Mouse (Mus musculus): Measurements from ENCODE around the gene Exoc5.
"Not testable (repeated sequence)": the region's sequence is repeated elsewhere in the genome, so short reads cannot be mapped to it uniquely, and the experiment has no call there.

The Exoc5 gene

DNA sequence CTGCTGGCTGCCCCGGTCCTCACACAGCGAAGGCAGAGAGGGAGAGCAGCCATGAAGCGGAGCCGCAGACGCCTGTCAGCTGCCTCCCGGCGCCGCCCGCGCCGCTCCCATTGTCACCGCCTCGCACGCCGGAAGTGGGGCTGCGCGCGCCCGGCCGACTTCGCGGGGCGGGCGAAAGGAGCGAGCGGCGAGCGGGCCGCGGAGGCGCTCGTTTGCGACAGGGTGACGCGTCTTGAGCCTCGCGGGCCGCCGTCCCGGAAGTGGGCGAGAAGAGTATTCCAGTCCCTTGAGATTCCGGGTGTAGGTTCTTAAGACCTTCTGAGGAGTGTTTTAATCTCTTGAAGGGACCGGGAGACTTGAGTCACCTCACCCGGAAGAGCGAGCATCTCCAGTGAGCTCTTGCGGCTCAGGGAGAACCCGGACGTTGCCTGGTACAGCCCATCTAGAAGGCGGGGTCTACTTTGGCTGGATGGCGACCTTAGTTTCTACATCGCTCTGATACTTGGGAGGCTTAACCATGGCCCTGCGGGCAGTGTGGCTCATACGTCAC is at the start of gene Exoc5:
Exoc5 (minus strand) TSS at position 380 of the 550 bp plus-strand sequence.
- peak; percentile 93 for DNase-seq (ENCODE audit: low read depth, low spot score)

DNA sequence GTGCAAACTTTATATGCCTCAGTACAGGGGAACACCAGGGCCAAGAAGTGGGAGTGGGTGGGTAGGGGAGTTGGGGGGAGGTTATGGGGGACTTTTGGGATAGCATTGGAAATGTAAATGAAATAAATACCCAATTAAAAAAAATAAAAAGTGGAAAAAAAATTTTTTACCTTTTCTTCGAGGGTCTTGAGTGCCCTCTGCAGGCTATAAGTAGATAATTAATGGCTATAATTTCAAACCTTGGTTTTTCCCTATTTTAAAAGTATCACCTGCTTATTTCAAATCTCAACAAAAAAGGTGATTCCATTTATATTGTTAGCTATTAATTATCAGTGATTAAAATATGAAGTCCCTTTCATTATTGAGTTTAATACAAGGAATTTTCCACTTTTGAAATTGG is 25.3 kb upstream of the Exoc5 start:
- DNase-seq (ENCODE audit: low read depth, low spot score): not testable (repeated sequence)

DNA sequence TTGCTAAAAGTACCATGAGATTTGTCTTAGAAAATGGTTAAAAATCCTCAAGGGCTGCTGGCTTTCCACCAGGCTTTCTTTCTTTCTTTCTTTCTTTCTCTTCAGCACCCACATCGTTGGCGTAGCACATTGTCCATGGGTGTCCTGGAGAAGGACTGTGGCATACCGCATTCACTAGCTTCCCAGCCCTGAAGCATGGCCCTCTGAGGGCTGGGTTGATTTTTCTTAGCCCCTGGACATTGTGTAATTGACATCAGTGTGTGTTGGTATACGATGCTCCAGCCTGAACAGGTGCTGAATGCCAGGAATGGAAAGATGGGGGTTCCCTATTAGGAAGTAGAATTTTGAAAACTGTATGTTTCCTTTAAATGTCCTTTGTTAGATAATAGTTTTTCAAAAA is 24.8 kb upstream of the Exoc5 start:
- DNase-seq (ENCODE audit: low read depth, low spot score): no peak

DNA sequence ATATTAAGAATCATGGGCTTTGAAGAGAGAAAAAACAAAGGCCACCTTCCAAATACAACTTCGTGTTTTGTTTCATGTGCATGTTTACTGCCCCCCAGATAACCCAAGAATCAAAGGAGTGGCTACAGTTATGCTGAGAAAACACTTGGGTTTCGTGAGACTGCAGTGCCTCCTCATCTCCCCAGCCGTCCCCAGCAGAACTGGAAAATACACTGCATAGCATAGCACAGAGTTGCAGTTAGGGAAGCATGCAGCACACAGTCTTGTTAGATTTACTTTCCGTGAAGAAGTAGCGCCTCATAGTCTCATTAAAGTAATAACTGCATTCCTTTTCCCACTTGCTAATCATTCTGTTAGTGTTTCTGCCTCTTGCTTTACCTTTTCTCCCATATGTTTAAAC is 23.6 kb upstream of the Exoc5 start:
- no peak for DNase-seq (ENCODE audit: low read depth, low spot score)

DNA sequence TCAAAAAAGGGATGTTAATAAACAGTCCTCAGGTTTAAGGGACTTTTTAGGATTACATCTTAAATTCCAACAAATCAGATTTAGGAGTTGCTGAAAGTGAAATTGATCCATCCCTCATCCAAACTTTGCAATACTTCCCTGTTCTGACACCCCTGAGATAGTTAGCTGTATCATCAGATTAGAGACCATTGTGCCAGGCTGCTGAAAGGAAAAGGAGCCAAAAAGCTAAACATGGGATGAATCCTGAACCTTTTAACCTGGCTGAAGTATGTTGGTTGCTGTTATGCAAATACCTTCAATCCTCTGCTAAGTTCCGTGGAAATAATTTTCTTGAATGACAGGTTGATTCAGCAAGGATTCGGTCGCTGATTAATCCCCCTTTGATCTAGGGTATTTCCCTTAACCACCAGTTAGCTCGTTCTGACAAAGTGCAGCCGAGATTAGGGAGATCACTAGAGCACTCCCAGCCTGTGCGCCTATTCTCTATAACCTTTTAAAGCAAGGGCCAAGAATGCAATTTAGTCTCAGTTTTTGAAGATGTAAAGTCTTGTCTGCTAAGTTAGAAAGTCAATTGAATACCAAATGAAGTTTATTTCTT is 23.1 kb upstream of the Exoc5 start:
- no peak for DNase-seq (ENCODE audit: low read depth, low spot score)

DNA sequence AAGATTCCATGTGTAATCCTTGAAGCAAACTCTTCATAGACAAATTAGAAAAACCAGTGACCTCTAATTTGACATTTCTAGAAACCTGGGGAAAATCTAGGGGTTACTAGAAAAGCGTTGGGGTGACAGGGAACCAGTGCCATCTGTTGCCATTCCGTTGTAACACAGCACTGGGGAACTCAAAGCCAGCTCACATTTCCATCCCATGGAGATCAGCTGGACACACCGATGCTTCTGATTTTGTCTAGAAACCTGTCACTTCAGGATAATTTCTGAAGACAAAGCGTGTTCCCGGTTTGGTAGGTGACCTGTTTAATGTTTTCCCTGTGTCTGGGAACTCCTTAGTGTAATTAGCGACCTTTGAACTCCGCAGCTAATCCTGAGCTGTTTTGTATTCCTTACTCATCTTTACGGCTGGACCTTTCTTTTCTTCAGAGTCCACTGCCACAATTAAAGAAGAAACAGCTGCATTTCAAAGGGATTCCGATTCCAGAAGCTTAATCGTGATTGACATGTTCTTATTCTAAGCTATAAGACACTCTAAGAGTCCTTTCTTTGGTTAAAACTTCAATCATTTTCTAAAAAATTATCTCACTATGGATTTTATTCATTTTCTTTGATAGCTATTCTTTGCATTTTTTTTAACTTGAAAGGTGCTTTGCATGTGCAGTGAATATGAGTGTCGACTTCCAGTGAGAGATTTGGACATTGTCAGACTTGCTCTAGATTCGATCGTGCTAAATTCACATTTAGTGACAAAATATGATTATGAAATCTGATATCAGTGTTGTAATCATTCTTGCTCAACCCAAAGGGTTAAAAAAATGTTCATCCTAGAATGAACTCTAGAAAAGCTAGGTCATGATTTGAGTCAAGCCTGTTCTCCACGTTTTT is 21.9 kb upstream of the Exoc5 start:
- DNase-seq (ENCODE audit: low read depth, low spot score): no peak

DNA sequence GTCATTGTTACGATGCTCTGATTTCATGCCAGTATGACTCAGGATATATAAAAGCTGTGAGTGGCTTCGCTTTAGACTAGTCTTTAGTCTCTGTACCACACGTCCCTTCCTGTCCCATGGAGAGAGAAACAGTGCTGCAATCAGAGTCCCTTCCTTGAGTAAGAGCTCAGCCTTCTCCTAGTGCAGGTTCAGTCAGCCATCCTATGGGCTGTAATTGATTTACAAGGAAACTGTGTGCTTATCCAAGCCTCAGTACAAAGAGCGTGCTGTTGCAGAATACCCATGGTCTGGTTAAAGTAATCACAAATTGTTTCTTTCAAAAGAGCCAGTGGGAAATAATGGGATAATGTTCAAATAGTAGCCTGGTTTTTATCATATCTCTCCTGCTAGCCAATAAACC is 20.1 kb upstream of the Exoc5 start:
- no peak for DNase-seq (ENCODE audit: low read depth, low spot score)

DNA sequence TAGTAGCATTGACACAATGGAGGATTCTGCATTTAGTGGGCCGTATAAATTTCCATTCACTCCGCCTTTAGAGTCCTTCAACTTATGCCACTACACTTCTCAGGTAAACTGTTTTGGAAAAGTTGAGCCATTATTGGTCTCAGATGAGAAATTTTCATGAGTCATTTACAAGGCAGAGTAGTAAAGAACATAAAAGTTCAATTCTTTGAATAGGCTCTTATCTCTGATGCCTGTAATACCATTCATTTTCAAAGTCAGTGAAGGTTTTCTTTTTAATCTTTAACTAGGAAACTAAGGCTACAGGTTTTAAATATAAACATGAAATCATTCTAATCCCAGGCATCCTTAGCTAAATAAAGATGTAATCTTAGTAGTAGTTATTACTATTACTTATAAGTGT is 12.4 kb upstream of the Exoc5 start:
- DNase-seq (ENCODE audit: low read depth, low spot score): no peak

DNA sequence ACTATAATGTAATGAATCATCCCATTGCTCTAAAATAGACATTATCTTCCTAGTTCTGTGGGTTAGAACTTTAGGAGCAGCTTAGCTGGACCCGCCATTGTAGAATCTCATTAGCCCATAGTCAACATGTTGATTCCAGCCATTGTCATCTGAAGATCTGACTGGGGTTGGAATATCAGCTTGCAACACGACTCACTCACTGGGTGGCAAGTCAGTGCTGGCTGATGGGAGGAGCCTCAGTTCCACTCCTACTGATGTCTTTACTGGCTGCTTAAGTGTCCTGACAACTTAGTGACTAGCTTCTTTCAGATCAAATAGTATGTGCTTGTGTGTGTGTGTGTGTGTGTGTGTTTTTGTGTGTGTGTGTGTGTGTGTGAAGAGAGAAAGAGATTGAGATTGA is 7.9 kb upstream of the Exoc5 start:
- no peak for DNase-seq (ENCODE audit: low read depth, low spot score)

DNA sequence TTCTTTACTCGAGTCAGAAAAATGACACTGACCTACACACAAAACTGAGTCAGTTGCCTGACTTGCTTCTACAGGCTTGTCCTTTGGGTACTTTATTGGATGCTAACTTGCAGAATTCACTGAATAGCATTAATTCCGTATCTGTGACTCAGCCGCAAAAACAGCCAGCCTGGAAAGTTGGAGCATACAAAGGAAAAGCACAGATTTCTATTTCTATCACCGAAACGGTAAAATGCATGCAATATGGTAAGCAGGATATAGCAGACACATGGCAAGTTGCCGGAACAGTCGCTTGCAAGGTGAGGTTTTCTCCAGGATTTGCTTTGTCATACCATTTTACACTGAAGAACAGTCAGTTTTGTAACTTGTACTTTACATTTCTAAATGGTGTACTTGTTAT is 7.4 kb upstream of the Exoc5 start:
- DNase-seq (ENCODE audit: low read depth, low spot score): no peak

DNA sequence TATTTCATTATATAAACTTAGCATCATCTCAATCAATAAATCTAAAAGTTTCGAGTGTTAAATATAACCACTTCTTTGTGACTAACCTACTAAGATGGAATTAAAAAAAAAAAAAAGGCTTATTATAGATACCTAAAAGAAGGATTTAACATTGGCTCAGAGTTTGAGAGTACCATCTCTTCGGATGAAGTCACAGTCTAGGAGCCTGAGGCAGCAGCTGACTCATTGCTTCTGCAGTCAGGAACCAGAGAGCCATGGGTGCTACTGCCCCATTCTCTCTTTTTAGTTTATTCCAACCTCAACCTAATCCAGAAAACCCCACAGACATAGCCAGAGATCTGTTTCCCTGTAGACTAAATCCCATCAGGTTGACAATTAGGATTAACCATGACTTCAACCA is 6.4 kb upstream of the Exoc5 start:
- no peak for DNase-seq (ENCODE audit: low read depth, low spot score)

DNA sequence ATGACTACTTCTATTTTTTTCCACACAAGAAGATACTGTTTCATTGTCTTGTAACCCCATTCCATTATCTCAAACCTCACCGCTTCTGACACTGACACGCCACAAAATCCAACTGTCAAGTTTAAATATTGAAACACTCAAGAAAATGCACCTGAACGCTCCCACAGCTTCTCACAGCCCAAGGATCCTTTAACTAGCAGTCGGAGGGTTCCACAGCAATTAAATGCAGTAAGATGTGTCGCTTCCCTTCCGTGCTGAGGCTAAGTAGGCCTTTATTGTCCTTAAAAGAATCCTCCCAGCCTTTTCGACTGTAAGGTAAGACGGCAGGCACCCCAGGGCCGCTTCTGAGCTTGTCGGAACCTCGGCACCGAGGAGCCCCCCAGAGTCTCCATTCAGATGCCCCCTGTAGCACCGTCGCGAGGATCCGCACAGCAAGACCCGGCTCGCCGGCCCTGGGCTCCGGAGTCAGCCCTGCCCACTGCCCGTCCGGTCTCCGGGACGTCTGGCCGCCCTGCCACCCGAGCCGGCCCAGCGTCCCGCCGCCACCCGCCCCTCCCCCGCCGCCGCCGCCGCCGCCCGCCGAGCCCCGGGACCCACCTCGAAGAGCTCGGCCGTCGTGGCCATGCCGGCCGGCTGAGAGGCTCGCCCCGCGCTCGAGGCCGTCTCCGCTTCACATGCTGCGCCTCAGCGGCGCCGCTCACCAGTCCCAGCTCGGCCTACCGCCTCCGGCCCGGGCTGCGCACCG is 752 bp downstream of the Exoc5 start, which contains the start of gene Ap5m1:
Ap5m1 (plus strand) TSS at position 569 of the 745 bp plus-strand sequence.
- peak; percentile 20 for DNase-seq (ENCODE audit: low read depth, low spot score)

DNA sequence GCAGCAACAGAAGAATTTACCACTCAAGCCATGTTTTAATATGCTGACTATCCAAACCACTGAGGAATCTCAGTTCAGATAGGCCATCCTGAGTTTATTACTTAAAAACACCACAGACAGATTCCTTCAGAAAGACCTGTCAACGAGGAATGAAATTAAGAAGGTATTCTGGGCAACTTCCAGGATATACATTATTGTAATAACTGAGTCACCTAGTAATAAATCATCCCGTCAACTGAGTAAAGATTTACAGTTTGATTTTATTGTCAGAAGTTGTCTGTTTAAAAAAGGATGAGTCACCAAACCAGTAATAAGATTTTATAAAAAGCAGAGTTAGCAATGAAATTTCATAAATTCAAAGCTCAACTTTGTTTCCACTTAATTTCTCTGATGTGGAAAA is 2.6 kb downstream of the Exoc5 start:
- no peak for DNase-seq (ENCODE audit: low read depth, low spot score)

DNA sequence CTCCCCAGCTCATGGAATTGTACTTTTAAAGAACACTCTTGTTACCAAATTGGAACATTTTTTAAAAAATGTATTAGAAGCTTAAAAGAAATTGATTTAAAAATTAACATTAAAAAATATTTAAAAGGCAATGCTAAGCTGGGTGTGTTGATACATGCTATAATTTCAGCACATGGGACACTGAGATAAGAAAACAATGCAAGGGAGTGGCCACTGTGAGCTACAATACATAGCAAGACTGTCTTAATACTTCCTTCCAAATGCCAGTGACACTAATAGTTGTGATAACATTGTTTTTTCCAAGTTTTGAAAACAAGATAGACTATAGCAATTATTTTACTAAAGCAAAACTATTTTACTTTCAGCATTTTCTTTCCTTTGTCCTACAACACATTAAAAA is 17.0 kb downstream of the Exoc5 start:
- DNase-seq (ENCODE audit: low read depth, low spot score): no peak

DNA sequence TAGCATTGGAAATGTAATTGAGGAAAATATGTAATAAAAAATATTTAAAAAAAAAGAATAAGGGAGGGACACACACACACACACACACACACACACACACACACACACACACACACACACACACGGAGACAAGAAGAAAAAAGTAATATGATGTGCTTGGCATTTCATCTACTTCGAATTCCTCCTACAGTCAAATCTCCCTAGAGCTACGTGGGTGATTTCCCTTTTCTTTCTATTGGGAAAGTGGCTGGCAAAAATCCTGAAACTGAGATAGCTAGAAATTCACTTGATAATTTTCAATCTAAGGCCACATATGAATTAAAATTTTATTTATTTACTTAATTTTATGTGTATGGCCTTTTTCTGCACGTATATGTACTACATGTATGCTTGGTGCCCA is 20.8 kb downstream of the Exoc5 start:
- no peak for DNase-seq (ENCODE audit: low read depth, low spot score)

DNA sequence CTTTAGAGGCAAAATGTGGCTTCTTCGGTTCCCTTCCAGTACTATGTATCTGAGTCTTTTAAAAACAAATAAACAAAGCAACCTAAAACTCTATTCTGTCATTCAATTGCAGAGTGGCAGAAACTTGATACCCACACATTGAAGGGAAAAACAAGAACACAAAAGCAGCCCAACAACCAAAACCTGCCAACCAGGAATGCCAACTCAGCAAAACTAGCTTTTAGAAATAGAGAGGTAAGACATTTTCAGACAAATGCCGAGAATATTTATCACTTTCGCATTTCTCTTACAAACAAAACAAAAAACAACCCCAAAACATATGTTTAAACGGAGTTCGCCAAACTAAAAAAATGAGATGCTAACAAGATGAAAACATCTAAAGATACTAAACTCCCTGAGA is 37.5 kb downstream of the Exoc5 start:
- no peak for DNase-seq (ENCODE audit: low read depth, low spot score)

DNA sequence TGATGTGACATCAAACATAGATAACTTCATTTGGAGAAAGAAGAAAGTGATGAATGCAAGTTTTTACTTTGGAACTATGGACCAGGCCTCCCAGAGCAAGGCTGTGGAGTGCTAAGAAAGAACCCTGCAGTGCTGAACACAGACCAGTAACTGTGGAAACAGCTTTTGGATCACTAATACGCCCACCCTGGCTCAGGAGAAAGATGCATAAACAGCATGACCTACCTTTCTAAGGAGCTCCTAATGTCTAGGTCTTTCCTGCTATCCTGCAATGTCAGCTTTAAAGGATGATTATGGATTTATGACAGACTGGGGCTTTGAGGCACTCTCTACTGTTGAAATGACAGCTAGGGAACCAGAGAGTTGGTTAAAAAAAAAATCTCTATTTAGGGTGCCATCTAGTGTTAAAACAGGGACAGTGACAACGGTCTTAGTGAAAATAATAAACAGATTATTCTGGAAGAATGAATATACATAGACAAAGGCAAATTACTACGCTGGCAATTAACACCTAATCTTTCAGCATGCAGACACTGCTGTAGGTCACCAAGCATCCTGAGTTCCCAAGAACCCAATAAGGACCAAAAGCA is 38.6 kb downstream of the Exoc5 start:
- no peak for DNase-seq (ENCODE audit: low read depth, low spot score)

DNA sequence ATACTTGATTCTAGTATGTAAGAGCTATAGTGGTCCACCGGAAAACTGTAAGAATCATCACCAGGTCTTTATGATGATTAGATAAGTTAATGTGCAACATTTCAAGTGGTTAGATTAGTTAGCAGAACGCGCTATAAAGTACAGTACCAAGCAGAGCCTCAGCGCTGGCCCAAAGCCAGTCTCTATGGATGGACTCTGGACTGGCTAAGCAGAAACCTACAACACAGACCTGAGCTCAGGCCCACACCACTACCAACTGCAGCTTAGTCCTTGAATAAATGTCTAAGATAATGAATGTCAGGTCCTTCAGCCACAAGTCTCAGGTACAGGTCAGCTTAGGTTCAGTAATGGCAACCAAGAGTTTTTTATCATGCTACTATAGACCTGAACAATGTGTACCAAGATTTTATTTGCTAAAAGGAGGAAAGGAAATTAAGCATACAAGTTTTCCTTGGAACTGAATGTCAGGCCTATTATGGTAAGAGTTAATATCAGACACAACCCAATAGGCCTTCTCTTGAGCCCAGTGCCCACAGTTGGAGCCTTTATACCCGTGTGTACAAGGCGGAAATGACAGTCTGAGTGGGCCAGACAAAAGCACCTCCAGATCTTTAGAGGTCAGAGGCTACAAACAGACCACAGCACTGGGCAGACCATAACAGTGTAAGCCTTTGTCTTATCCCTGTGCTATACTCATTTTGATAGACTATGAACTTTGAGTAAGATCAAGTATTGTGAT is 39.2 kb downstream of the Exoc5 start:
- no peak for DNase-seq (ENCODE audit: low read depth, low spot score)

DNA sequence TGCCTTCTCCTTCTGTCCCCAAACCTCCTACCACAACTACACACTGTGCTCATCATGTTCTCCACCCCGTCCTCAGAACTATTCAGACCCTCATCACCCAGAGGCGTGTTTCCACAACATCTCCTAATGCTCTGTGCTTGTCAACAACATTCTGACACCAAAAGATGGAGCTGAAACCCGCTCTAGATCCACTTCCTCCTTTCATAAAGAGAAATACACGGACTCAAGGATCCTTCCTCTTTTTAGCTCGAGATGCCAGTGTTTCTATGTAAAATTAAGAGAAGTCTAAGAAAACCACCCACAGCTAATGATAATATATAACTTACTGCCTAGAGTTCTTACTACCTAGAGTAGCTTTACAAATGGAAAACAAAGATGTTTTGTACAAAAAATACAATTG is 46.7 kb downstream of the Exoc5 start:
- no peak for DNase-seq (ENCODE audit: low read depth, low spot score)

DNA sequence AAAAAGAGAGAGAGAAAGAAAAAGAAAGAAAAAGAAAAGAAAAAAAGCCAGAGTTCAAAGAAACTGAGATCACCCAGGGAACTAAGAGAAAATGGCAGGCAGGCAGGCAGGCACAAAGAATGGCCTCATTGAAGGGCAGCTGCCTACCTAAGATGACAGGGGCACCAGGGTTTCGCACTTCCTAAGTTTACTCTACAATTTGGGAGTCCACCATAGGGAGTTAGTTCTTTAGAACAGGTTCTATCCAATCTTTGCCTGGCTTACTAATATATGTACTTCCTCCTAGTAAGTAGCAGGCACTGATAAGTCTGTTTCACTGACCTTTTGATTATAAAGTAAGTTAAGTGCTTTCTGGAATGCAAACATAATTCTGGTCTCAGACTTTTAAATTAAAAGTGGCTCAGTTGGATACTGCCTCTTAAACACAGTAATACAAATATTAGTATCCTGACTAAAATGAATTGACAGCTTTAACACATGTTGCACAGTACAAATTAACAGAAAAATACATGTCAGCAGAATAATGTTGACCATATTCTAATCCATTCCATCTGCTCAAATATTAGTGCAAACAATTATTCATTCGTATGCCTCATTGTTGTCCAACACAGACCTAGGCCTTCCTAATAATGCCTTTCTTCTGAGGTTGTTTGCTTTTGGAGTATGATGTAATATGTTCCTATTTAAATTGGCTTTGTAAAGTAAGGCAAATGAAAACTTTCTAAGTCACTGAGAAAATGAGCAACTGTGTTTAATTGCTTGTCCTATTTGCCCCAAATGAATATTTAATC is 57.9 kb downstream of the Exoc5 start:
- DNase-seq (ENCODE audit: low read depth, low spot score): no peak
